Mouse (Mus musculus) urinary bladder, postnatal 36 days (tissue): ENCODE measurements around the gene Mx1.
A peak's percentile ranks its signal among the peaks of the same experiment; 100 is the strongest.

ENCODE experiments used
- DNase-seq, 2 experiments: peaks; one replicate each; pipeline ENCODE4 v3.0.0; 2022; ENCODE audit warnings: low spot score in 2 of 2, mixed read lengths in 1 of 2

The Mx1 gene

DNA sequence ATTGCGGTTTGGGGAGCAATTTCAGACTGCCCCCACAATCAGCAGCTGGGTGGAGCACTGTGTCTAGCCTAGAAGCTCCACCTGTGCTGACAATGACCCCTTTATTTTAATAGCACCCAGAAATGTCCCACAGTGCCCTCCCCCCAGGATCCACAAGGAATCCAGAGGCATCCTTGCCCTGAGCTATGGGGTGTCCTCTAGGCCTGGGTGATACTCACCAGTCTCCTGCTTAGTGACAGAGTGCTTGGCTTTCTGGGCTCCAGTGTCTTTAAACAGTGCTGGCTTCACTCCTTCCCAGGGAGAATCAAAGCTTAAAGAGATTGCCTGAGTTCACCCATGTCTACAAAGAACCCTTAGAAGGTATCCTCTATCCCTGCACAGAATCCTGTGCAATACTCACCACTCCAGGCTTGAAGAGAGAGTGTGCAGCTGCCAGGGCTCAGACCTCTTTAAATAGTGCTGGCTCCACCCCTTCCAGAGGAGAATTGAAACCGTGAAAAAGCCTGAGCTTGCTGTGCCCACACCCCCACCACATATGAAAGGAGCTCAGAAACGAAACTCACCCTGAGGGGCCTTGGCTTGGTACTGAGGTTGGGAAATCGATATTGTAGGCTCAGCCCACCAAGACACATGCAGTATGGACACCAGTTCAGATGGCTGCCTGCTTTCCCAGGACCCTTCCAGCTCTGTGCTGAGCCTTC, at the start of gene Mx1:
Gene Mx1, minus strand, starts transcription at position 427 of the 701 bp plus-strand sequence.
- no peak for DNase-seq

GRCm38 (mm10) chr16:97512347-97512751, 49.6 kb upstream of the Mx1 start:
- no peak for DNase-seq

DNA sequence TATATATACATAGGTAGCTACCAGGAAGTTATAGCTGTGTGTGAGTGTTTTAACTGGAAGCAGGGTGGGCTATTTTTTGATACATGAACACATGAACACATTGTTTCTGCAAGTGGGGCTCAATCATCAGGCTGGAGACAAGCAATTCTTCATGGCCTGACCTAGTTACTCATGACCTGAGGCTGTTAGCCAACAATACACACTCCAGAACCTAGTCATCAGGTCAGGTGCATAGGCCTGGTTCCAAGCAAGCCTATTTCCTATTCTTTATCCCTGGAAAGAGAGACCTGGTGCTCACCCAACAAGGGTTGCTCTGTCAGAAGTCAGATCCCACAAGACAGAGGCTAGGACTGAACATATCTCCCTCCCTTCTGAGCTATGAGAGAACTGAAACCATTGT, 48.8 kb upstream of the Mx1 start:
- no peak for DNase-seq

DNA sequence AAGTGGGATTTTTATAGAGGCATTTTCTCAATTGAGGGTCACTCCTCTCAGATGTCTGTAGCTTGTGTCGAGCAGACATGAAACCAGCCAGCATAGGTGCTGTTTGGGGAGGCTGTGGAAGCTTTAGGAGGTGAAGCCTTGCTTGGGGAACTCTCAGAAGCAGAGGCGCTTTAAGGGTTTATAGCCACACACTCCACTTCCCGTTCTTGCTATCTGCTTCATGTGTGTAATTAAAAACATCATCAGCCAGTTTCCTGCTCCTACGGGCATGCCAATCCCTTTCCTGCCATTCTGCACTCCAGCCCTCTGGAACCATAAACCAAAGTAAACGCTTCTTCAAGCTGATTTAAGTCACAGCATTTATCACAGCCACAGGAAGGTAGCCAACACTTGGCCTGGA, 48.1 kb upstream of the Mx1 start:
- no peak for DNase-seq

- DNase-seq: no peak
These were observed 45.1 kb upstream of the Mx1 start for GRCm38 (mm10) chr16:97507783-97508182.

- no peak for DNase-seq
These were observed 42.1 kb upstream of the Mx1 start for GRCm38 (mm10) chr16:97504793-97505192.

GRCm38 (mm10) chr16:97503849-97504248, 41.1 kb upstream of the Mx1 start:
- DNase-seq: no peak

GRCm38 (mm10) chr16:97500901-97501300, 38.2 kb upstream of the Mx1 start:
- DNase-seq: no peak

DNA sequence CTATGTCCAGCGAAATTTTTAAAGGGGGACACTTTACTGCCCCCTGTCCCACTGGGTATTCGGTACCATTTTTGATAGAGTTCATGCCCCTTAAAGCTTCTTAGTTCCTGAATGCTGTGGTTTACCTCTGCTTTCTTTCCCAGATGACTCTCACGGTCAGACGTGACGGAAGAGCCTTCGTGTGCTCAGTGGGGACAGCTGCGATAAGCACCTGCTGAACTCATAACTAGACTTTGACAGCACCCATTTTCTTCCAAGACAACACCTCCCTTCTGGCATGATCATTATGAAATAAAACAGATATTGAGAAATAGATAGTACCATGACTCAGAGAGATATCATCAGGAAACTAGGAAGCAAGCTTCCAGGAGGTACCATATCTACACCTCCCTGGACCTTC, 36.7 kb upstream of the Mx1 start:
- no peak for DNase-seq

DNA sequence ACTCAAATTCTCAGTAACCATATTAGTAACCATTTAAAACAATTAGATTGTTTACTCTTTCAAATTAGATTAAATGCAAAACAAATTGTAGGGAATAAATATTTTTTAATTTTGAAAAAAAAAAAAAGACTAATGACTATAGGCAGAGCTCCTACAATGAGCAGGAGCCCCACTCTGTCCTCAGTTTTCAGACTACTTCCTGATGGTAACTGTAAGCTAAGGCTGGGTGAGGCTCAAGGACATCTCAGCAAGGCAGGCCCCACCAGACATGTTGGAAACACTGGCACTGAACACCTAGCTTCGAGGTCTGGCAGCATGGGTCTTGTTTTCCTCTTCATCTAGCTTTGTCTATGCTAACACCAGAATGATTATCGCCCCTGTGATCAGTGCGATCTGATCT, 35.4 kb upstream of the Mx1 start:
- no peak for DNase-seq

DNA sequence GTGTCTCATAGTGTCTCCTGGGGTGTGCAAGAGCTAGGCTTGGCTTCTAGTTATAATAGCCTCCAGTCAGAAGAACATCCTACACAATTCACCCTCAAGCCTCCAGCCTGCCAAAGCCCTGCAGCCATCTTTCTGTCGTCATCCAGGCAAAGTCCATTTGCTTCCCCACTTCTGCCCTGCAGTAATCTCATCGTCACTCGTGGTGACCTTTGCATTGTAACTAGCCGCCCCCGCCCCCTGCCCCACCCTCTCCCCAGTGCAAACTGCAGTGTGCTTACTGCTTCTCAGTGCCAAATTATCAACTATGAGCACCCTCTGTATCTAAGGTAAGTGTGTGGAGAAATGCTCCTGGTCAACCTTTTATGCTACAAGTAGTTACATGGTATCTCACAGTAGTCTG, 35.0 kb upstream of the Mx1 start:
- DNase-seq: no peak

DNA sequence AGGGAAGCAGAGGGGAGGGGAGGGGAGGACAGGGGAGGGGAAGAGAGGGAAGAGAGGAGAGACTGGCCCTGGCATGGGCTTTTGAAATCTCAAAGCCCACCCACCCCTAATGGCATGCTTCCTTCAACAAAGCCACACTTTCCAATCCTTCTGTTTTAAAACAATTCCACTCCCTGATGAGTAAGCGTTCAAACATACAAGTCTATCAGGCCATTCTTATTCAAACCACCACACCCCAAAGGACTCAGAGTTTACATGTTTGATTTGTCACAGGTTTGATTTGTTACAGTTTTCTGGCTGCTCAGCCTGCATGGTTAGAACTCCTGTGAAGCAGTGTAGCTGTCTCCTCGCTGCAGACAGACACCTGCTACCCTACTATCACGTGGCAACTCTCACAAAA, 33.3 kb upstream of the Mx1 start:
- no peak for DNase-seq

DNA sequence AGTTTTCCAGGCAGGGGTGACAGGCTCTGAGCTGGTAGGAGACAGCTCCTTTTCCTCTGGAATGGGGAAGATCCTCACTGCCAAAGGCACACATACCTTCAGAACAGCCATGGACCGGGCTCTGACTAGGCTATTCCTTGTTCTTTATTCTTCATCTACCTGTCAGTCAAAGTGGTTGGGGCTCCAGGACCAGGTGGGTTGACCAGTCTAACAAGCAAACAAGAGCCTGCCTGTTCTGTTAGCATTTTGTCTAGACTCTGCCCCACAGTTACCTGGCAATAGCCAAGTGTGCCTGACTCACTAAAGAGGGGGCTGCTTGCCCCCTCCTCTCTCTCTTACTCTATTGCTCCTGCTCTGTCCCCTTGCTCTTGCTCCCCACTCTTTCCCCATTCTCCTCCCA, 29.7 kb upstream of the Mx1 start:
- peak; percentile 27 to 33 for DNase-seq

GRCm38 (mm10) chr16:97478655-97479054, 15.9 kb upstream of the Mx1 start:
- no peak for DNase-seq

DNA sequence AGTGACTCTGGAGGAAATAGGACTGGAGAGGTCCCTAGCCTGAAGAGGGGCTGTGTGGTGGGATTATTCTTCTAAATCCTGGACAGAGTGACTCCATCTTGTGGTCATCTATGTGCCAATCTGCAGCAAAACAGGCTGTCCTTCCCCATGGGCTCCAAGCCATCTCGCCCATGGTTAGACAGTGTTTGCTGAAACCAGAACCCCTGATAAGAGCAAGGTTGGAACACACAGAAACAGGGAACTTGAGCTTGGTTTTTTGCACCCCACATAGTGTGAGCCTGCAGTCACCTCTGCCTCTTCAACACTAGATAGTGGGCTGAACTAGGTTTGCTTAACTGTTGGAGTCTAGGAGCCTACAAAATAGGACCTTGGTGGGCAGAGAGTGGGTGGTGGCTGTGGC, 13.8 kb upstream of the Mx1 start:
- no peak for DNase-seq

DNA sequence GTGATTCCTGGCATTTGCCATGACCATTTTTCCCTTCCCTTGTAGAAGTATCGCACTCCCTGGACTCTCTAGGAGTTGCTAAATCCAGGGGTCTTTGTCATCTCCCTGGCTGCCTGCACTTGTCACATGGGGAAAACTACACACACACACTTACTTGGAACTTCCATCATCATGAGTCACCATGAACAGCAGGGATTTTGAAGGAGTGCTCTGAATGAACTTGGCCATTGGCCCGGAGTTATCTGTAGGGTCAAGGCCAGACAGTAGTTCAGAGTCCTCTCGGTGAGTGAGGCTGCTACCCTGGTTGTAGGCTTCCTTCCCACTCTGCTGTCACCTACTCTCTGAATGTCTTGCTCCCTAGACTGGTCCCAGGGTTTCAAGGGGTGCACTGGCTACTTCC, 12.9 kb upstream of the Mx1 start:
- no peak for DNase-seq

- no peak for DNase-seq
These were observed 12.0 kb upstream of the Mx1 start for GRCm38 (mm10) chr16:97474671-97475070.

- DNase-seq: no peak
These were observed 5.5 kb upstream of the Mx1 start for GRCm38 (mm10) chr16:97467993-97468791.

DNA sequence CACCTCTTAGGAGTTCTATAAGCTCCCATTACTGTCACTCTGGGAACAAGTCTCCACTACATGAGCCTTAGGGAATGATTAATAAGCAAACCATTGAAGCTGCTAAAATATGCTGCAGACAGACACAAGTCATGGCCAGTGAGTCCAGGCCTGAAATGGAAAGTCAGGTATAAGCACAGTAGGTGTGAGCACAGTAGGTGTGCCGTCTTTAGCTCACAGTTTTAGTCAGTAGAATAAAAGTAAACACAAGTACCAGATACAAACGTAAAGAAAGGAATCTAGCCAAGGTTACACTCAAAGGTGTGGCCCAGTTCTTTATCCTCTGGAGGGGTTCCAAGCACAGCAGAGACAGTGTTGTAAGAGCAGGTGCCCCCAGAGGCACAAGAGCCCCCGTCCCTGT, 4.8 kb upstream of the Mx1 start:
- DNase-seq: no peak

- no peak for DNase-seq
These were observed 3.7 kb upstream of the Mx1 start for GRCm38 (mm10) chr16:97466182-97466957.

DNA sequence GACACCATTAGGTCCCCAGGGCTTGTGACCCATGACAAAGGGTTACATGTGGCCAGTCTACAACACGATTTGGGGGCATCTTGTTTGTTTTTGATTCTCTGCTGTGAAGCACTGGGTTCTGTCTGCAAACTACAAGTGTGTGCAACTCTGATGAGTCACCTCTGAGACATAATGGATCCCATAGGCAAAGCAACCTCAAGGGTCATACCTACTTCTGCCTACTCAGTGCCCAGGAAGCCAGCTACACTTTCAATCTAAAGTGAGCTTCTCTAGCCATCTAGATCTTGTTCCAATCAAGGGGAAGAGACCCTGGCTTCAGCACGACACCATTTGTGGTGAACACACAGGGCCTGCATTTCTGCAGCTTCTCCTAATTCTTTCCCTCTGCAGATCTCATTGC, 1.4 kb downstream of the Mx1 start:
- no peak for DNase-seq

- no peak for DNase-seq
These were observed 2.9 kb downstream of the Mx1 start for GRCm38 (mm10) chr16:97459831-97460230.

DNA sequence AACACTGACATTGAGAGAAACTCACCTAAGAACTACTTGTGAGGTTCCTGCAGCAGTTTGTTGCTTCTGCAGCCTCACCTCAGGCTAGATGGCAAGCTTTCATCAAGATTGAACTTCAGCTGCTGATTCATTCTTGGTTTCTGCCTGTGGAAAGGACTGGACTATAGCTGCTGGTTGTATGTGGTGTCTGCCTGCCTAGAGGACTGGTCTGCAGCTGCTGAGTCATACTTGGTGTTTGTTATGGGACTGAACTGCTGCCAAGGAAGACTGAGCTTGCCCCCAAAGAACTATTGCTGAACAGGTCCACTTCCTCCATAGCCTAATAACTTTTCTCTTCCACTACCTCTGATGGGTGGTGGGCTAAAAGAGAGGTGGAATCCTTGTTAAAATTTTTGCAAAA, 15.3 kb downstream of the Mx1 start:
- DNase-seq: no peak
